In the genomic region with DNA sequence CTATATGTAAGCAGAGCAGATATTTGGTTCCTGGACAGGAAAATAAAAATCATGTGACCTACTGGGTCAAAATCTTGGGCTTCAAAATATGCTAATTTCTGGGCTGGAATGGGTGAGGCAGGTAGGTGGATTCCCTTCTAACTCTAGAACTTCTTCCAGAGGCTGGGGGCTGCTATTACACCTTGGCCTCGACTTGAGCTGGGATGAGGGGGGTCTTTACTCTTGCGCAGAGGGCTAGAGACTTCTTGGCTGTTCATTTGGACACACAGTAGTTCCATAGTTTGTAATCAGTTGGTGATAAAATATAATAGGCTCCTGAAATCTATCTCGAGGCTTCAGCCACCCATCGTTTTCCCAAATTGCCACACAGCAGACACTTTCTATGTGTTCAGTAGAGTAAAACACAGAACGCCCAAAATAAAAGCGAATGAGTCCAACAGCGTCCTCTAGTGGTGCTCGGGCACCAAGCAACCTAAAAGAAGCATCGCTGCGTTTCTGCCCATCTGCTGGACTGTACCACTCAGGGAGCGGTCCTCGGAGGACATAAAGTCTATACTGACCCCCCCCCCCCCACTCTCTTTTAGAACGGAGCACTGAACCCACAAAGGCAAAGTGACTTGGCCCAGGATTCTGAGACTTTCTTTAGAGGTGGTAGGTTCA, we compare ENCODE assay signal across 1 mouse cellular context.
TF ChIP-seq lines count a peak whose summit lies in the region.

No protein-coding gene starts in this region.

TF ChIP-seq in C2C12, 6 proteins besides CTCF, POLR2A, EP300 and RAD21:
- no peak for TF ChIP-seq MAX (IDR thresholded peaks at IDR 0.05)
- no peak for TF ChIP-seq MYOG (IDR thresholded peaks at IDR 0.05; ENCODE audit: control insufficient read depth, extremely low read depth, insufficient read length)
- no peak for TF ChIP-seq FOSL1 (IDR thresholded peaks at IDR 0.05; ENCODE audit: insufficient read depth, low read length, poor library complexity, severe bottlenecking)
- TF ChIP-seq MYOD1 (IDR thresholded peaks at IDR 0.05; ENCODE audit: control insufficient read depth, insufficient read length, low read depth): no peak
- no peak for TF ChIP-seq CEBPB (IDR thresholded peaks at IDR 0.05; ENCODE audit: low read depth)
- no peak for TF ChIP-seq USF1 (IDR thresholded peaks at IDR 0.05; ENCODE audit: low read depth)
